Mouse (Mus musculus) heart, embryonic 15.5 days (tissue): Measurements from ENCODE around the gene Qdpr. TPM values are rescaled to one million over a fixed set of nuclear protein-coding genes. Genes with fewer than 3 reads are reported as not detected.

ENCODE experiments used
- polyA plus RNA-seq: library from polyadenylated mRNA; unstranded; fragments of >200 nt; fragmentation: Nextera tagmentation; extraction: Ambion mirVana; gene quantifications from 2 replicates; pipeline ENCODE4 v1.2.1, GENCODE M21; 2015

Gene Qdpr
- polyA plus RNA-seq, 1 experiment from 2014 or later = 100 TPM

Other genes starting within 250 kb of the Qdpr start
- not detected in 2 replicates for gene Clrn2, start 3.5 kb upstream of the Qdpr start, polyA plus RNA-seq
- gene Lap3, start 43.1 kb upstream of the Qdpr start, polyA plus RNA-seq = 62.5 and 63.9 TPM in 2 replicates
- 149 and 164 TPM in 2 replicates for gene Med28, start 70.0 kb upstream of the Qdpr start, polyA plus RNA-seq
- gene Fam184b, start 189.4 kb upstream of the Qdpr start, polyA plus RNA-seq = 0.24 and 0.39 TPM in 2 replicates
- 27.0 and 31.6 TPM in 2 replicates for gene Ncapg, start 219.7 kb upstream of the Qdpr start, polyA plus RNA-seq